Mouse (Mus musculus) right cerebral cortex, postnatal 36 days (tissue): ENCODE measurements around the gene Gm10197.
"Not testable (repeated sequence)": the region's sequence is repeated elsewhere in the genome, so short reads cannot be mapped to it uniquely, and the experiment has no call there.

ENCODE experiments used
- DNase-seq, 2 experiments: peaks; one replicate each; pipeline ENCODE4 v3.0.0; 2022; ENCODE audit warnings: low spot score in 2 of 2, mixed read lengths in 1 of 2

The Gm10197 gene

DNA sequence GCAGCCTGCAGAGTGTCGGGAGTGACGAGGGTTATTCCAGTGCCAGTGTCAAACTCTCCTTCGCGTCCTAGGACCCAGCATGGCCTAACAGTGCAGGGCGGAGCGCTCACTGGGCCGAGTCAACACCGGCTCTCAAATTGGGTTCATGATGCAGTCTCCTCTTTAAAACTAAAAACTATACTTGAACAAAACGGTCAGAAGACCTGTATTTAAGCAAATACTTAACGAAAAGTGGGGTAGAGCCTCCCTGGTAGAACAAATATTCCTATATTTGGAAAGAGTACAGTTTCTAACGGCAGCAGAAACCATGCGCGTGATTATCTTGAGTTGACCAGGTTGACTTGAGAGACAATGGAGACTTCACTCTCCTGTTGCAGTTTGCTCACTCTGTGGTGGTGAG, at the start of gene Gm10197:
Gm10197 (minus strand) TSS at position 101 of the 400 bp plus-strand sequence.
- DNase-seq, result no peak

DNA sequence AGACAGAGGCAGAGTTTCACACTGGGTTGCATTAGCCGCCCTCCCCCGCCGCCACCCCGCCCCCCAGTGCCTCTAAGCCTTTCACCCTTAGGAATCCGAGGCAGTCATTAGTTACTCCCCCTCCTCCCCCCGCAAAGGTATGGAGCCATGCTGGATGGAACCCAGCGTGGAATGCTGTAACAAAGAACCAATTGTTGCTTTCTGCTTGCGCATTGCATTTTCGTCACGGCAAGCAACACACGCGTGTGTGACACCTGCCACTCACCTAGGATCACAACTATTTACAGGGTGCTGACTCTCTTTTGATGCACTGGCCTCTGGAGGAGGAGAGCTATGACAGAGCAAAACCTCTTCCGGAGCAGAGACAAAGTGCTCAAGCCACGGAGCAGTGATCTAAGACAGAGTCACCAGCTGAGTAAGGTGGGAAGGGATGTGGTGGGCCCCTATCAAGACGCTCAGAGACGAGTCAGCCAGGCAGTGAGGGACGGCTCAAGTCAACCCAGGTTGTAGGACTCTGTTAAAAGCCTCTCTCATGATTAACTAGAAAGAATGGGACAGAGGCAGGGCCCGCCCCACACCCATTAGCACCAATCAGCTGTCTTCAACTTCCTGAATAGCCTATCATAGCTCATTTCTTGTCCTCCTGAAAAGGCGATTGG, 49.5 kb upstream of the Gm10197 start:
- DNase-seq, result peak in 1 of 2 experiments; percentile 58

DNA sequence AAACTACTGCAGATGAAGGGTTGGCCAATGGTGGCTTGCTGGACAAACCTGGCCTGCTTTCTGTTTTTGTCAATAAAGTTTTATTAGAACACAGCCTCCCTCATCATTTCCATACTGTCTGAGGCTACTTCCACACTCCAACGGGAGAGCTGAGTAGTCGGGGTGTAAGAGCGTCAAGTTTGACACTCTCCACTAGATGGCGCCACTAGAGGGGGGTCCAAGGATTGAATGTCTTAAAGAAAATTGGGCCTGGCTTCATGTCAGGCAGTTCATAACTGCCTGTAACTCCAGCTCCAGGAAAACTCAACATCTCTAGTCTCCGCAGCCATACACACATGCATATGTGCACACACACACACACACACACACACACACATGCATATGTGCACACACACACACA, 48.3 kb upstream of the Gm10197 start:
- no peak for DNase-seq

DNA sequence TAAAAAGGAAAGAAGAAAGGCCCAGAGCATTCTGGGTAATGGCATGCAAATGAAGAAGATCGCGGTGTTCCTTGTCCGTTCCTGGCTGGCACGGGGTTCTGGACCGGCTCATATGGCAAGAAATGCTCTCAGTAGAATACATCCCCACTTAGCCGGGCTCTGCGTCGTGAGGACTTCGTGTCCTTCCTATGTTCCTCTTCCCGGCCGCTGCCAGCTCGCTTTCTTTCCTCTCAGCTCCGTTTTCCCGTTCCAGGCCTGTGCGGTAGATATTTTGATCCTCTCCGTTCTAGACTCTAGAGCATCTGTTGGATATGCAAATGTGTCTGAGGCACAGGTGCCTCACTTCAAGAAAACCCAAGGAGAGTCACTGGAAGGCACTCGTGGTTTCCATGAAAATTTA, 43.6 kb upstream of the Gm10197 start:
- DNase-seq, result peak in 1 of 2 experiments; percentile 46

DNA sequence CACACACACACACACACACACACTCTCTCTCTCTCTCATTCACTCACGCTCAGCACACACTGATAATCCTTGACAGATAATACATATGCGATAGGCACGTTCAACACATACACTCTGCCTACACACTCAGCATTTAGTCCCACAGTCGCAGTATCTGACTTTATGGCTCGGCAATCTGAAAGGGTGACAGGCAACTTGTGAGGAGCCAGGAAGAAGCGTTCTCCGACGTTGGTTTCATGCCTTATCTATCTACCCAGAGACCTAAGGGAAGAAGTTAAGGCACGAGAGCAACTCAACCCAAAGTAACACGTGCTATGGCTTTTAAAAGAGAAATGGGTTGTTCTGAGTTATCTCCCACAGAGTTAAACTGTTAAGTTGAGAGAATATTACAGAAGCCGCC, 43.1 kb upstream of the Gm10197 start:
- DNase-seq, result no peak

DNA sequence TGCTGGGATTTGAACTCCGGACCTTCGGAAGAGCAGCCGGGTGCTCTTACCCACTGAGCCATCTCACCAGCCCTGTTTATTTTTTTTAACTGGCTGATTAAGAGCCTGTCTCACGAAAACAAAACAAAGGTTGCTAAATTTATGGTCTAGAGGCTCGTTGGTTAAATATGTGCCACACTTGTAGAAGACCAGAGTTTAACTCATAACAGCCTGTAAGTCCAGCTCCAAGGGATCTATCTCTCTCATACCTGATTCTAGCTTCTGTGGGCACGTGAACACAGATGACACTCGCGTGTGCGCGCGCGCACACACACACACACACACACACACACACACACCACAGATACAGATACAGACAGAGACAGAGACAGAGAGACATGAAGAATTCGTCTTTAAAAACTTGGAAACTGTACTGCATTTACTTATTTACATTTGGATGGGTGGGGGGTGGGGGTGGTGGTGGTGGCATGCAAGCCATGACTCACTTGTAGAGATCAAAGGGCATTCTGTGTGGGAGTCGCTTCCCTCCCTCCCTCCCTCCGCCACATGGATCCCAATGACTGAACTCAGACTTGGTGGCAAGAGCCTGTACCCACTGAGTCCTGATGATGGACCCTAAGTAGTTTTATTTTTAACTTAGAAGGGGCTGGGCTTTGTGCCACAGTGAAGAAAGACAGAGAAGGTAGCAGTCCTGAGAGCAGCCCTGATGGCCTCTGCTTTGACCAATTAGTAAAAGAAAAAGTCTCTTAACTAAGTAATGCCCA, 42.2 kb upstream of the Gm10197 start:
- DNase-seq, result no peak

DNA sequence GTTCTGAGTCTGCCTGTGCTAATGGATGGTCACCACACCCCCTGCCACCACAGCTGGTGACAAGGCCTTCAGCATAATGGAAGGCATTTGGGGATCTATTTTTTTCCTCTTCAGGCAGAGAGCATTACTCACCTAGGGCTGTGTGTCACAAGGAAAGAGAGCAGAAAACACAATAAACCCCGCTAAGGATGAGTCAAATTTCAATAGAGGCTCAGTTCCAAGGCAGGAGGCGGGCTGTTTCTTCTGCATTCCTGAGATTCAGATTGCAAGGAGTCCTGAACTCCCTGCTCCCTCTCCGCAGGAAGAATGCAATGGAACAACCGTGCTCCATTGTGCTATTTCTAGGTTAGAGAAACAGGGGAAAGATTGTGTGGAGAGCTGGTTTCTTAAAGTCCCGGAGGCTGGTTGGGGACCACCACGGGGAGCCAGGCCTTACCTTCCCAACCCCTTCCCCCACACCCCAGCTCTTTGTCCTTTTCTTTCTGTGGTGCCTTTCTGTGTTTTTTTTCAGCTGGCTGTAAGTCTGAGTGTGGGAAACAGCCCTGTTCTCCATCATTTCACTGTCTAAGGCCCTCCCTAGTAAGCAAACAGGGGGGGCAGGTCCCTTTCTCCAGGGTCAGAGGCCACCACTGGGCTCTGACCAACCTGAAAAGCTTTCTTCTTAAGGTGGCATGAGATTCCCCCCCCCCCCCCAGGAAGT, 40.7 kb upstream of the Gm10197 start:
- DNase-seq, result peak in 1 of 2 experiments; percentile 27

DNA sequence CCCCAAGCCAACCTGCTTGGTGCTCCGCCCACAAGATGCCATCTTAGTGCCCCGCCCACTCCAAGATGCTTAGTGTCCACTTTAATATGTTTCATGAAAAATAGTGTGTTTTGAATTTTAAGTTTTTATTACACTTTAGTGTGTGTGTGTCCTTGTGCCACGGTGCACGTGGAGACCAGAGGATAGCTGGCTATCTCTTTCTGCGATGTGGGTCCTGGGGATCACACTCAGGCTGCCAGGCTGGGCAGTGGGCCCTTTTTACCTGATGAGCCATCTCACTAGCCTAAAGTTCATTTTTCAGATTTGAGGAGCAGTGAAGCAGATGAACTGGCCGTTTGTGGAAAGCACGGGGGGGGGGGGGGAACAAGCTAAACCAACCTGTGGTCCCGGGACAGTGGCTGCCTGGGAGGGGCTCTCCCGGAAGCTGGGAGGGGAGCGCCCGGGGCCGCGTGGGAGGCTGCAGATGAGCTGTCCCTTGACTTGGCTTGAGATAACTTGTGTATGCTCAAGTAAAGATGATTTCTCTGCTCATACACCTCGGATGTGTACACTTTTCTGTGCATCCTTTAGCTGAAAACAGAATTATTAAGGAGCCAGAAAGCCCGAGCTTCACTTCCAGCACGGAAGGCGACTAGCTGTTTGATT, 38.2 kb upstream of the Gm10197 start:
- no peak for DNase-seq

DNA sequence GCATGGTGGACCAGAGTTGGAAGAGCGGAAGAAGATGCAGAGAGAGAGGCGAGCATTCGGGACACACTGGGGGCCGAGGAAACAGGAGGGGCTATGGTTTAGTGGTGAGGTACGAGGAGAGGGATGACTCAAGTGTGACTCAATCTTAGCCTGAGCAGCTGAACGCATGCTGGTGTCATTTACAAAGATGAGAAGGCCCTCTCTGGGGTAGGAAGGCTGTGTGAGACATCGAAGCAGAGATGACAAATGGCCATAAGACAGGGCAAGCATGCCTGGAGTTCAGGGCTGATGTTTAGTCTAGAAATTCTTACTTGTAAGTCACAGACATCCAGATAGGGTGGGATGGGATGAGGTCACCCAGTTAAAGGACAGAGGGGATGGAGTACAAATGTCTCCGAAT, 36.8 kb upstream of the Gm10197 start:
- no peak for DNase-seq

DNA sequence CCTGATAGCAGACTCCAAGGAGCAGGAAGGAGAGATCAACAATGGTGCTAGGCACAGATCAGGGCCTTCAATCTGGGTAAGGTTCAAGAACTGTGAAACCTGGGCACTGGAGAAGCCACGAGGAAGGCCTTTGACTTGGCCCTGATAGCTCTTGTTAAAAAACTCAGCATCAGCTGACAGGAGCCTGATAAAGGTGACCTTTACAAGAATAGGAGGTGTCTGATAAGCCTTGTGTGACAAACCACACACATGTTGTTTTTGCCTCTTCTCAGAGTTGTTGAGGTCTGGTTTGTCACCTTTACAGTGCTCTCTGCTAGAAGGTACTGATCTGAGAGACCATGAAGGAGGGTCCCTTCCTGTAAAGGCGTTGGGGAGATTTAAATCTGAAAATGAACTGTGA, 35.8 kb upstream of the Gm10197 start:
- no peak for DNase-seq

DNA sequence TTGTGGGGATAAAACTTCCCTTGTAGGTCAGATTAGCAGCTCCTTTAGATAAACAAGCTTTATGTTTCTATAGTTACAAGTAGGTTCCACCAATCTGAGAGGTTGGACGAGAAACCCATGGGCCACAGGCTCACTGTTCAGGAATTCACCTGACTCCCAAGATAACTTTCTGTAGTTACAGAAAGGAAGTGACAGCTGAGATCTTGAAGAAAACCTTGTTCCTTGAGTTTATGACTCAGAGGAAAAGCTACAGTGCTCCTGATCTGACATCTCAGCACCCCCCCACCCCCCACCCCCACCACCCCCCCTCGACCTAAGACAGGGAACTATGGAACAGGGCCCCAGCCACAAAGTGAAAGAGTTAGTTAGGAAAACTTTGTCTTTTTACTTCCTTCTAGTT, 34.2 kb upstream of the Gm10197 start:
- DNase-seq, result no peak

DNA sequence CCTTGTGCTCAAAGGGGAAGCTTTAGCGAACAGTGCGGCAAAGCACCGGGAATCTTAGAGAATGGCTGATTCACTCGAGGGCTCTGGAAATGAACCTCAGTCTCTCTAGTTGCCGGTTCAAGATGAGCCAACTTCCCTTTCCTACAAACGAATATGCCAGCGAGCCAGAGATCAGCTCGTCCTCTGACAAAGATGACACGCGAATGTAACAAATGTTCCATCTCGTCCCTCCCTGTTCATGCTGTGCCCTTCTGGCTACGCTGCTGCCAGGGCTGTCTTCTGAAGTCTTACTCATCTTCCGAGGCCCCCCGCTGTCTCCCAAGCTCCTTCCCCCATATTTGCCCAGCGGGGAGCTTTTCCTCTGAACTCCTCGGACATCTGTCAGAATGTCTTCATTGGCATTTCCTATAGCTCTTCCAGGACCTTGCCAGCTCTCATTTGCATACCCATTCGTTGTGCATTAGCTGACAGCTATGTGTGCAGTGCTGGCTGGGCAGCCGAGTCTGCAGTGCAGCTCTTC, 33.3 kb upstream of the Gm10197 start:
- DNase-seq, result no peak

DNA sequence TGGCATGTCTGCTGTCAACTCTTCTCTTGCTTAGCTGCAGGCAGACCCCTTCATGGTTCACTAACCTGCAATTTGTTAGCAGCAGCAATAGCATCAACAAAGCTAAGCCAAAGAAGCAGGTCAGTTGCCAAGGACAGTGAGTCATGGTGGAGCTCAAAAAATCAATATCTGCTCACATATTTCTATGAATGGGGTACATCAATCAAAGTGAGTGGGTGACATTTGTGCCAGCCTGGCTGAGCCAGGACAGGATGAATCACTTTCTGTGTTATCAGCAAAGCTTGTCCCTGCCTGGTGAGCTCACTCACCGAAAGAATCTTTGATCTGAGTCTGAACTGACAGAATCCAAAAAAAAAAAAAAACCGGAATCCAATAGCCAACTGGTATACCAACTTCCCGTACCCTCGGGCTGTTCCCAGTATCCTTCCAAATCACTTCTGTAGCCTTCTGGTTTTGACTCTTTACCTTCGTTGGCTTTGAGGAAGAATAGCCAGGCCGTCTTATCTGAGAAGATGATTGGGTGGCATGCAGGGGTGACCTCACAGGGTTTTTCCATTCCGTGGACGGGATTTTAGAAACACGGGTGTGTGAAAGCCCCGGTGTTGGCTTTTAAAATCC, 32.8 kb upstream of the Gm10197 start:
- DNase-seq, result no peak

DNA sequence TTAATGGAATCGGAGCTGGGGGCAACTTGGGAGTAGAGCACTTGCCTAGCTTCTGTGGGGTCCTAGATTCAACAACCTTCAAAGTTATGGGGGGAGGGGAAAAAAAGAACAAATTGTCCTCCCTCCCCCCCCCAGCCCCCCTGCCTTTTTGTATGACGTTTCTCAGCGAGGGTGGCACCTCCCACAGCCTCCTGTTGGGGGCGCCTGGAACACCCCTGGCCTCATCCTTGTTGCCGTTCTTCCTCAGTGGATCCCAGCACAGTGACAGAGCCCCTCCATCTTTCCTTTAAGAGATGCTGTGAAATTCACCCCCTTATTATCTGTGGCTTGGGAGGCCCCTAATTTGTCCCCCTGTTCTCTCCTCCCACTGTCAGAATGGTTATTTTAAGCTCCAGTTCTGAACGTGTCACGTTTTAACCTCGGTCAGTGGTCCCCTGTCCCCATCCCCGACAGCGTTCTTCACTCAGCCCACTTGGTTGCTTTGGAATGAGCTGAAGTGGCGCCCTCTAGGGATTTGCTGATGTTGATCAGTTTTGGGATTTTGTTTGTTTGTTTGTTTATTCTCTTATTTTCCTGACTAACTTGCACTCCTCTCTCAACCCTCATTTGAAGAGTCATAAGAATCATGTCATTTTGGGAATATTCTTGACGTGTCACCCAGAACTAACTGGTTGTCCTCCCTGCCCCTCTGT, 31.3 kb upstream of the Gm10197 start:
- no peak for DNase-seq

DNA sequence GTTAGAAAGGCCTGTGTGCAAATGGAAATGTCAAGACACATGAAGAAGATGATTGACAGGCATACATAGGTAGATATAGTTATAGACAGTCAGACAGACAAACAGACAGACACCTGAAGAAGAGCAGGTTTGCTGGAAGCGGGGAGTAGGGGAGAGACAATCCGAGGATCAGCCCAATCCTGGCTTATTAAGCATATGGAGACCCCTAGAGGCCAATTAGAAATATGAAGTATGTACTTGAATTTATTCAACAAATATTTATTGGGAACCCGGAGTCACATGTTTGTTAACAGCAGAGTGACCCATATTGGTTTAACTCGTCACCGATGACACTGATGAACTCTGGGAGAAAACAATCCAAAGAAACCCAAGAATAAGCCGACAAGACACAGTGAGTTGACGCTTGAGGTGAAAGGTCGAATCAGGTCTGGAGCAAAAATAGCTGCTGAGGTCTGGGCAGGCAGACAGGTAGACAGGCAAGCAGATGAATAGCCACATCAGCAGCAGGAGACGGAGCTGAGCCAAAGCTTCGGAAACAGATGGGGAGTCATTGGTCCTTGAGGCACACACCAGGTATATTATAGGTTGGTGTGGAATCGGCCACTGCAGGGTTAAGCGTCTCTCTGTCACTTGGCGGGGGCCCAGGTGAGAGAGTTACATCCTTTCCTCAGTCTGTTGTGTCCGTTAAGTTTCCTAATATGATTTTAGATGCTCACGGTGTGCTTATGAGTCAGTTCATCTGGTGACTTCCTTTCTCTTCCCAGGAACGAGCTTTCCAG, 29.0 kb upstream of the Gm10197 start:
- no peak for DNase-seq

DNA sequence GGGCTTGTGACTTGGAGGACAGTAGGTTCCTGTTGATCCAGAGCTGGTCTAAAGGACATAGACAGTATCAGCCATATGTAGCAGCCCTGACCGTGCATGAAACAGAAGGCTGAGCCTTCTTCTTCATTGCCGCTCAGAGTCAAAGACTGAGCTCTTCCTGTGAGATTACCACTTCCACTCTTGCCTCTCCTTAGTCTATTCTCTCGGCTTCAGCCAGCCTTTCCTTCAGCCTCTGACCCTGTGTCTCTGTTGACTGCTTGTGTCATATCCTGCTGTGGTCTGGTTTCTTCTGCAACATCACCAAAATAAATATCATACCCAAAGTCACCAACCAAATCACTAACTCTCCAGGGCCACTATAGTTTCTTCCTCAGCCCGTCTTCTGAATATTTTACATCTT, 27.6 kb upstream of the Gm10197 start:
- no peak for DNase-seq

DNA sequence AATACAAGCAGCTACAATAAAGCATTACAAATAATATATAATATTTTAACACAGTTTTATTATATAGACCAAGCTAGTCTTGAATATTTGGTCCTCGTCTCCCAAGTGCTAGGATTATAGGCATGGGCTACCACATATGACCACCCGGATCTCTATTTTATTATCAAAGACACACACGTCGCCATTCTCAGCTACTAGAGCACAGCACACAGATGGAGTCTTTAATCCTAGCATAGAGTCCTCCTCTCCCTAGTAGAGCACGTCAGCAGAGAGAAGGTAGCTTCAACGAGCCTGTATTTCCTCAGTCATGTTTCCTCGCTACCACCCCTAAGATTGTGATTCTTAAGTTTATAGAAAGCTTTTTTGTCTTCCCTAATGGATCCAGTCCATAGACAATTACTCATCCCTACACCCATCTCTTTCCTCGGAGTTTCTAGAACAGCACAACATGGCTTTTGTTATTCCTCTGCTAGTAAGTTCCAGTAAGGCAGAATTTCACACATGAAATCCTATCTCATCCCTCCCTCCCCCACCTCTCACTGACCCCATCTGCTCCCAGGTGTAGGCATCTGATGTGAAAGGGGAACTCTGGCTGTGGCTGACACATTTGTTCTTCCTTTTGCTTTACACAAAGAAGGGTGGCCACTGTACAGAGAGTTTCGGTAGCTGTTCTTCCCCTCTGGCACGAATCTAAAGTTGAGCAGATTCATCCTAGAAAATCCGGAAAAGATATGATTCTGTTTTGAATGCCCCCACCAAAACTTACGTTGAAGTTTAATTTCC, 26.1 kb upstream of the Gm10197 start:
- DNase-seq, result no peak

DNA sequence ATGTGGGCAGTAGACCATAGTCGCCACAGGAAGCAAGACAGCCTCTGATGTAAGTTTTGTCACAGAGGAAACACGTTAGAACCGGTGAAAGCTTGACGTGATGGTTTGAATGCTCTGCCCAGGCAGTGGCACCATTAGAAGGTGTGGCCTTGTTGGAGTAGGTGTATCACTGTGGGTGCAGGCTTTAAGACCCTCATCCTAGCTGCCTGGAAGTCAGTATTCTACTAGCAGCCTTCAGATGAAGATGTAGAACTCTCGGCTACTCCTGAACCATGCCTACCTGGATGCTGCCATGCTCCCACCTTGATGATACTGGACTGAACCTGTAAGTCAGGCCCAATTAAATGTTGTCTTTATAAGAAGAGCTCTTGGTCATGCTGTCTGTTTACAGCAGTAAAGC, 24.2 kb upstream of the Gm10197 start:
- DNase-seq, result not testable (repeated sequence)

DNA sequence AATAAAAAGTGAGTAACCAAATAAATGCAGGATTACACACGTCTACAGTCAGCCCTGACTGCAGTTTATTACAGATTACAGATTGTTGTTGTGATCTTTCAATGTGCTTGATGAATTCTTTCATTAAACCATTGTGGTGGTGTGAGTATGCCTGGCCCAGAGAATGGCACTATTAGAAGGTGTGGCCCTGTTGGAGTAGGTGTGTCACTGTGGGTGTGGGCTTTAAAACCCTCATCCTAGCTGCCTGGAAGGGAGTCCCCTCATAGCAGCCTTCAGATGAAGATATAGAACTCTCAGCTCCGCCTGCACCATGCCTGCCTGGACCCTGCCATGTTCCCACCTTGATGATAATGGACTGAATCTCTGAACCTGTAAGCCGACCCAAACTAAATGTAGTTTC, 23.4 kb upstream of the Gm10197 start:
- DNase-seq, result not testable (repeated sequence)
